Mouse (Mus musculus): ENCODE measurements around the gene Foxd4. TPM values are rescaled to one million over a fixed set of nuclear protein-coding genes. Genes with fewer than 3 reads are reported as not detected.

Gene Foxd4
- polyA plus RNA-seq, 2 experiments = not detected

DNA sequence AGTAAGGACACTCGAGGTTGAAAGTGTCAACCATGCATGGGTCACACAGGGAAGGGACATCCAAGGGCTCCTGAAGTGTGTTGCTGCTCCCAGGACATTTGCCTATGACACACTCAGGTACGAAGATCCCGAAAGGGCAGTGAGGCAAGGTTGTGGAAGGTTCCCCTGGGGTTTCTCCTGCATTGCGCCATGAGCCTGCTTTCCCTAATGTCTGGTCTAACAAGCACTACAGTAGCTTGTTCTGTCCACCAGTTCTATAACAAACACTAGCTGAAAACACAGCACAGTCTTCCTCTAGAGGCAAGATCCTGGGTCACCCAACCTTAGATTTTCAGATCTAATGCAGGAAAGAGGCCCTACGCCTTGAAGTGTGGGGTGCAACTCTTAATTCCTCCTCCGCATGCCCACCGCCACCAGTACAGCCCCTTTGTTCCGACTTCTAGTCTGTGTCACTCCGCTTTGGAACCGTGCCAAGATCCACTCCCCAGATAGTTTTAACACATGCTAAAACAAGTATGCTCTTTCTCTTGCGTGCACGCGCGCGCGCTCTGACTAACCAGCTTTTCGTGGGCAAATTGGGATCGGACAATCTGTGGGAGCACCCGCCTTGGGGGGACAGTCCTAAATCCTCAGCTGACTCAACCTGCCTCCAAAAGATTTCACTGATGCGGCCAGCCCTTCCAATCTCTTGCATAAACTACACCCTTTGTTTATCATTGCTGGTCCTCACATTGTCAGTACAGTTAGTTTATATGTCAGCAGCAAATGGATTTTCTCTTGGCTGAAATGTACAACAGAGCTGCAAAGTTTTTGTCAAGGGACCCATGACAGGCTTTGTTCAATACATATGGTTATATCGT, 49.3 kb downstream of the Foxd4 start:
- Histone ChIP-seq H3K4me1 (replicated peaks; ENCODE audit: control insufficient read depth in 2 of 2, insufficient read depth in 2 of 2, low read length in 1 of 2) (no peaks in the 10 kb centered on the region), H3K9me3 (ENCODE audit: control insufficient read depth, low read length) (no peaks in the 10 kb centered on the region), H3K27me3 (ENCODE audit: control insufficient read depth, insufficient read depth, low read length) (no peaks in the 10 kb centered on the region), H3K4me2 (ENCODE audit: low read depth) (no peak overlapping the region), H3K27ac (no peak overlapping the region), H3K9ac (replicated peaks) (no peak overlapping the region), H3K36me3 (replicated peaks; ENCODE audit: control insufficient read depth, insufficient read depth, low read depth) (no peaks in the 10 kb centered on the region), H3K4me3 (ENCODE audit: insufficient read depth in 1 of 2, low read depth in 2 of 2, low read length in 2 of 2) (no peak overlapping the region)
- TF ChIP-seq EP300 (IDR thresholded peaks at IDR 0.05; ENCODE audit: low read depth) (no peak), CTCF (IDR thresholded peaks at IDR 0.05; ENCODE audit: low read depth) (no peak)
- no peak for DNase-seq (ENCODE audit: low read depth in 3 of 3, low spot score in 3 of 3)
- WGBS (ENCODE audit: insufficient replicate concordance) = 76% methylated on average over 21 of the region's 21 CpGs
- ATAC-seq (ENCODE audit: insufficient read depth) = no peak

Small RNAs within 50 kb of the gene (microRNA-seq; reads per million reads assigned to microRNA genes)
- not detected for gene Mir3084-1

Other genes with a start within 250 kb of the Foxd4 start
- gene Tmem252, start 227.2 kb downstream of the Foxd4 start, polyA plus RNA-seq (2012; rRNA removed) = 0.03 and 0.04 TPM in 2 replicates
- 0.03 and 0.11 TPM in 2 replicates for gene Tmem252, start 227.2 kb downstream of the Foxd4 start, polyA plus RNA-seq (2014; fragmentation: Nextera tagmentation; extraction: Ambion mirVana)
- gene Pgm5, start 39.3 kb downstream of the Foxd4 start, polyA plus RNA-seq (2012; rRNA removed) = 0.28 and 0.32 TPM in 2 replicates
- 0.08 TPM in 1 of 2 replicates, not detected in the other for gene Pgm5, start 39.3 kb downstream of the Foxd4 start, polyA plus RNA-seq (2014; fragmentation: Nextera tagmentation; extraction: Ambion mirVana)
- 20.2 and 41.7 TPM in 2 replicates for gene Gm10053, start 25.5 kb downstream of the Foxd4 start, polyA plus RNA-seq (2012; rRNA removed)
- 165 and 173 TPM in 2 replicates for gene Gm10053, start 25.5 kb downstream of the Foxd4 start, polyA plus RNA-seq (2014; fragmentation: Nextera tagmentation; extraction: Ambion mirVana)
- 2.6 and 5.8 TPM in 2 replicates for gene Cbwd1, start 60.4 kb upstream of the Foxd4 start, polyA plus RNA-seq (2012; rRNA removed)
- gene Cbwd1, start 60.4 kb upstream of the Foxd4 start, polyA plus RNA-seq (2014; fragmentation: Nextera tagmentation; extraction: Ambion mirVana) = 9.7 and 10.6 TPM in 2 replicates
- gene Dock8, start 98.3 kb upstream of the Foxd4 start, polyA plus RNA-seq (2012; rRNA removed) = 2.8 and 3.4 TPM in 2 replicates
- gene Dock8, start 98.3 kb upstream of the Foxd4 start, polyA plus RNA-seq (2014; fragmentation: Nextera tagmentation; extraction: Ambion mirVana) = 5.9 TPM in 2 replicates